Mouse (Mus musculus) limb, embryonic 14.5 days (tissue): Measurements from ENCODE around the gene Drosha. TPM values are rescaled to one million over a fixed set of nuclear protein-coding genes. Genes with fewer than 3 reads are reported as not detected.
A peak's percentile ranks its signal among the peaks of the same experiment; 100 is the strongest.

Experiments used
- ATAC-seq: fragments of 200-750 bp; cut with Nextera tagmentation; 2 replicates; pipeline ENCODE4 v1.8.0; 2017; ENCODE audit warnings: low read depth, moderate number of reproducible peaks, moderate TSS enrichment; ENCODE audit not compliant: low FRiP score
- DNase-seq: peaks from one replicate; pipeline ENCODE4 v3.0.0-alpha.2; 2015; ENCODE audit warnings: low spot score
- H3K27ac ChIP-seq: fragments of 300-500 bp; sonication (generic); replicated peaks from 2 replicates; pipeline ENCODE4 v1.5.1; 2014; ENCODE audit warnings: low read depth, mild to moderate bottlenecking, low read length, moderate library complexity, mixed read lengths
- H3K27me3 ChIP-seq: fragments of 300-500 bp; sonication (generic); 2 replicates; pipeline ENCODE4 v1.6.1; 2014; ENCODE audit warnings: low read length, mixed read lengths; ENCODE audit not compliant: control insufficient read depth, insufficient read depth
- H3K36me3 ChIP-seq: fragments of 300-500 bp; sonication (generic); 2 replicates; pipeline ENCODE4 v1.6.1; 2014; ENCODE audit warnings: mild to moderate bottlenecking, low read length, moderate library complexity, mixed read lengths; ENCODE audit not compliant: control insufficient read depth, insufficient read depth
- H3K4me1 ChIP-seq: fragments of 300-500 bp; sonication (generic); 2 replicates; pipeline ENCODE4 v1.6.1; 2014; ENCODE audit warnings: antibody characterized with exemption, low read length, mixed read lengths; ENCODE audit not compliant: control insufficient read depth, insufficient read depth
- H3K4me2 ChIP-seq: fragments of 300-500 bp; sonication (generic); replicated peaks from 2 replicates; pipeline ENCODE4 v1.6.1; 2014; ENCODE audit warnings: low read depth, mild to moderate bottlenecking, low read length, moderate library complexity; ENCODE audit not compliant: severe bottlenecking
- H3K4me3 ChIP-seq: fragments of 300-500 bp; sonication (generic); replicated peaks from 2 replicates; pipeline ENCODE4 v1.5.1; 2014; ENCODE audit warnings: low read length
- H3K9ac ChIP-seq: fragments of 300-500 bp; sonication (generic); 2 replicates; pipeline ENCODE4 v1.6.1; 2014; ENCODE audit warnings: mild to moderate bottlenecking, low read depth, low read length, moderate library complexity; ENCODE audit not compliant: severe bottlenecking
- H3K9me3 ChIP-seq: fragments of 300-500 bp; sonication (generic); 2 replicates; pipeline ENCODE4 v1.6.1; 2016; ENCODE audit warnings: low read length; ENCODE audit not compliant: control insufficient read depth
- POLR2A ChIP-seq: fragments of 200-500 bp; IDR thresholded peaks from 2 replicates; pipeline ENCODE4 v1.8.0; 2012; ENCODE audit warnings: inconsistent platforms, mild to moderate bottlenecking, moderate library complexity, borderline replicate concordance; ENCODE audit not compliant: insufficient read depth, insufficient read length; ENCODE audit errors: extremely low read depth
- WGBS: fragments of 180-500 bp; shearing (Covaris S2); extraction: QIAGEN DNeasy Blood & Tissue Kit; methylation state at CpG from one replicate; pipeline ENCODE4 v1.1.7; 2014; 5-methylcytosine and 5-hydroxymethylcytosine counted together
- polyA plus RNA-seq, 2 experiments: library from polyadenylated mRNA; depleted of rRNA in 1 of 2; stranded (reverse) in 1 of 2; unstranded in 1 of 2; fragments of >200 nt; fragmentation: Nextera tagmentation in 1 of 2; extraction: Ambion mirVana in 1 of 2; gene quantifications; 2 replicates each; pipeline versions ENCODE4 v1.2.1 to v1.2.3; 2012 to 2014

Gene Drosha
- polyA plus RNA-seq, 2 experiments: 34.3 to 39.0 TPM

DNA sequence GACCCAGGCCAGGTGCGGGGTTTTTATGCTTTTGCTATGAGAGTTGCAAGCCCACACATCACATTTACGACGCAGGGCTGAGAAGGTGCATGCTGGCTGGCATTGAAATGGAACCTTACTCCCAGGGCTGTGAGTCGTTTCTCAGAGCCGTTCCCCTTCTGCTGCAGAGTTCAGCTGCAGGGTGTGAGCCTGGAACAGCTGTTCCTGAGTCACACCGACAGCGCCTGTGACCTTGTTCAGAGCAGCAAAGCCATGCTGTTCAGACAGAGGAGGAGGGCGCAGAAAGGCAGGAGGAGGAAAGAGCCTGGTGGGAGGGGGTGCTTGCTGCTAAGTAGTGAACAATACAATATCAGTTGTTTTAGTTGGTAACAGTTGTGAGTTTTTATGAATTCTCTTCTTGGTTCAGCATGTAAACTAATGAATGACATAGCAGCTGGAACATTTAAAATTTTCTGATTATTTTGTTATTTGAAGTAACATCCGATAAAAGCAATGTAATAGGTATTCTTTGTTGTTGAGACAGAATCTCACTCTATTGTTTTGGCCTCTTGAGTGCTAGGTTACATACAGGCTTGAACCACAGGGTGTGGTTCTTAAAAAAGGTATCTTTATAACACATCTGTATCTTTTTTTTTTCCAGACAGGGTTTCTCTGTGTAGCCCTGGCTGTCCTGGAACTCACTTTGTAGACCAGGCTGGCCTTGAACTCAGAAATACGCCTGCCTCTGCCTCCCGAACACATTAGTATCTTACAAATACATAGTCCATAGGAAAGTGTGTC lies 23.8 kb downstream of the Drosha start:
- Histone ChIP-seq H3K27me3 (no peaks in the 10 kb centered on the region), H3K9me3 (no peaks in the 10 kb centered on the region), H3K9ac (no peak overlapping the region), H3K27ac (no peak overlapping the region), H3K36me3 (peaks cover 78% of the 10 kb centered on the region), H3K4me3 (no peak overlapping the region), H3K4me2 (no peak overlapping the region), H3K4me1 (no peaks in the 10 kb centered on the region)
- no peak for DNase-seq
- 65% methylated on average over 11 of the region's 11 CpGs for WGBS
- peak; percentile 78 for ATAC-seq
- no peak for TF ChIP-seq POLR2A

DNA sequence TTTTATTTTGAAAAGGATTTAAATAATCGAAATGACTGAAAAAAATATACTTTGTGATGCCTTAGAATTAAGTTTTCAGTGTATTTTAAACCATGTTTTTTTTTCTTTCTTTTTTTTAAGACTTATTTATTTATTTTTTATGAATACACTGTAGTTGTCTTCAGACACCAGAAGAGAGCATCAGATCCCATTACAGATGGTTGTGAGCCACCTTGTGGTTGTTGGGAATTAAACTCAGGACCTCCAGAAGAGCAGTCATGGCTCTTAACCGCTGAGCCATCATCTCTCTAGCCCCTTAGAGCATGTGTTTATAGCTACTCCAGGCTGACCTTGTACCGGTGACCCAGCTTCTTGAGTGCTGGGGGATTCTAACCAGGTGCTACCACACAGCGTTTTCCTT lies 24.8 kb downstream of the Drosha start:
- Histone ChIP-seq H3K36me3 (peaks cover 80% of the 10 kb centered on the region), H3K9me3 (no peaks in the 10 kb centered on the region), H3K9ac (no peak overlapping the region), H3K27ac (no peak overlapping the region), H3K4me1 (no peaks in the 10 kb centered on the region), H3K4me3 (no peak overlapping the region), H3K4me2 (no peak overlapping the region), H3K27me3 (no peaks in the 10 kb centered on the region)
- ATAC-seq (no peak), DNase-seq (no peak)
- TF ChIP-seq POLR2A: no peak
- WGBS: 77% methylated on average over 4 of the region's 4 CpGs

DNA sequence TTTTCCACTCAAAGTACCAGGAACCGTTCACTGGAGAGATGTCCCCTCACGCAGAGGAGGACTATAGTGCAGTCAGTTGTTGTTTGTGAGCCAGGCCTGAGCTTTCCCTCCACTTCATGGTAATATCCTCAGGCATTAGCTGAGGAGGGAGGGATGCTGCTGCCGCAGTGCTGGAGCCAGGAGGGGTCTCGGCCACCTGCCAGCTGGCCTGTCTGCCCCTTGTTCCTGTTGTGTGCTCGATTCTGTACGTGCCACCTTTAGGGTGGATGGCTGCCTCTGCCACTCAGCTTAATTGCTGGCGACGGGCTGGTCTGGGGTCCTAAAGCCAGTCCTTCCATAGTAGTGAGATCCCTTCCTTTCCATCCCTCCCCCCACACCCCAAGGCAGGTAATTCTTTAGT lies 28.9 kb downstream of the Drosha start:
- no peak overlapping the region for H3K27ac ChIP-seq
- ATAC-seq (no peak), DNase-seq (no peak)
- 93% methylated on average over 8 of the region's 8 CpGs for WGBS
- no peak overlapping the region for H3K4me2 ChIP-seq
- no peaks in the 10 kb centered on the region for H3K27me3 ChIP-seq
- TF ChIP-seq POLR2A: no peak
- H3K9ac ChIP-seq: no peak overlapping the region
- peaks cover 83% of the 10 kb centered on the region for H3K36me3 ChIP-seq
- H3K4me3 ChIP-seq: no peak overlapping the region
- no peaks in the 10 kb centered on the region for H3K9me3 ChIP-seq
- H3K4me1 ChIP-seq: no peaks in the 10 kb centered on the region

GRCm38 (mm10) chr15:12856780-12857179 lies 32.2 kb downstream of the Drosha start:
- Histone ChIP-seq H3K9ac (no peak overlapping the region), H3K27me3 (no peaks in the 10 kb centered on the region), H3K36me3 (peaks cover 86% of the 10 kb centered on the region), H3K4me1 (no peaks in the 10 kb centered on the region), H3K27ac (no peak overlapping the region), H3K4me3 (no peak overlapping the region), H3K4me2 (no peak overlapping the region), H3K9me3 (no peaks in the 10 kb centered on the region)
- WGBS: 98% methylated on average over 6 of the region's 6 CpGs
- no peak for TF ChIP-seq POLR2A
- DNase-seq: no peak
- no peak for ATAC-seq

GRCm38 (mm10) chr15:12857840-12858516 lies 33.4 kb downstream of the Drosha start:
- DNase-seq: no peak
- Histone ChIP-seq H3K9me3 (no peaks in the 10 kb centered on the region), H3K27me3 (no peaks in the 10 kb centered on the region), H3K27ac (no peak overlapping the region), H3K4me1 (no peaks in the 10 kb centered on the region), H3K36me3 (peaks cover 86% of the 10 kb centered on the region), H3K4me2 (no peak overlapping the region), H3K9ac (no peak overlapping the region), H3K4me3 (no peak overlapping the region)
- ATAC-seq: no peak
- 96% methylated on average over 12 of the region's 12 CpGs for WGBS
- TF ChIP-seq POLR2A: no peak
